Mouse (Mus musculus) limb, embryonic 14.5 days (tissue): ENCODE measurements around the gene M1ap. TPM values are rescaled to one million over a fixed set of nuclear protein-coding genes. Genes with fewer than 3 reads are reported as not detected.

Source experiments
- ATAC-seq: fragments of 200-750 bp; cut with Nextera tagmentation; 2 replicates; pipeline ENCODE4 v1.8.0; 2017; ENCODE audit warnings: low read depth, moderate number of reproducible peaks, moderate TSS enrichment; ENCODE audit not compliant: low FRiP score
- DNase-seq: peaks from one replicate; pipeline ENCODE4 v3.0.0-alpha.2; 2015; ENCODE audit warnings: low spot score
- H3K27ac ChIP-seq: fragments of 300-500 bp; sonication (generic); replicated peaks from 2 replicates; pipeline ENCODE4 v1.5.1; 2014; ENCODE audit warnings: low read depth, mild to moderate bottlenecking, low read length, moderate library complexity, mixed read lengths
- H3K27me3 ChIP-seq: fragments of 300-500 bp; sonication (generic); 2 replicates; pipeline ENCODE4 v1.6.1; 2014; ENCODE audit warnings: low read length, mixed read lengths; ENCODE audit not compliant: control insufficient read depth, insufficient read depth
- H3K36me3 ChIP-seq: fragments of 300-500 bp; sonication (generic); 2 replicates; pipeline ENCODE4 v1.6.1; 2014; ENCODE audit warnings: mild to moderate bottlenecking, low read length, moderate library complexity, mixed read lengths; ENCODE audit not compliant: control insufficient read depth, insufficient read depth
- H3K4me1 ChIP-seq: fragments of 300-500 bp; sonication (generic); 2 replicates; pipeline ENCODE4 v1.6.1; 2014; ENCODE audit warnings: antibody characterized with exemption, low read length, mixed read lengths; ENCODE audit not compliant: control insufficient read depth, insufficient read depth
- H3K4me2 ChIP-seq: fragments of 300-500 bp; sonication (generic); replicated peaks from 2 replicates; pipeline ENCODE4 v1.6.1; 2014; ENCODE audit warnings: low read depth, mild to moderate bottlenecking, low read length, moderate library complexity; ENCODE audit not compliant: severe bottlenecking
- H3K4me3 ChIP-seq: fragments of 300-500 bp; sonication (generic); replicated peaks from 2 replicates; pipeline ENCODE4 v1.5.1; 2014; ENCODE audit warnings: low read length
- H3K9ac ChIP-seq: fragments of 300-500 bp; sonication (generic); 2 replicates; pipeline ENCODE4 v1.6.1; 2014; ENCODE audit warnings: mild to moderate bottlenecking, low read depth, low read length, moderate library complexity; ENCODE audit not compliant: severe bottlenecking
- H3K9me3 ChIP-seq: fragments of 300-500 bp; sonication (generic); 2 replicates; pipeline ENCODE4 v1.6.1; 2016; ENCODE audit warnings: low read length; ENCODE audit not compliant: control insufficient read depth
- POLR2A ChIP-seq: fragments of 200-500 bp; IDR thresholded peaks from 2 replicates; pipeline ENCODE4 v1.8.0; 2012; ENCODE audit warnings: inconsistent platforms, mild to moderate bottlenecking, moderate library complexity, borderline replicate concordance; ENCODE audit not compliant: insufficient read depth, insufficient read length; ENCODE audit errors: extremely low read depth
- WGBS: fragments of 180-500 bp; shearing (Covaris S2); extraction: QIAGEN DNeasy Blood & Tissue Kit; methylation state at CpG from one replicate; pipeline ENCODE4 v1.1.7; 2014; 5-methylcytosine and 5-hydroxymethylcytosine counted together
- polyA plus RNA-seq, 2 experiments: library from polyadenylated mRNA; depleted of rRNA in 1 of 2; stranded (reverse) in 1 of 2; unstranded in 1 of 2; fragments of >200 nt; fragmentation: Nextera tagmentation in 1 of 2; extraction: Ambion mirVana in 1 of 2; gene quantifications; 2 replicates each; pipeline versions ENCODE4 v1.2.1 to v1.2.3; 2012 to 2014

Gene M1ap
- polyA plus RNA-seq, 2 experiments: 0.67 to 0.70 TPM

GRCm38 (mm10) chr6:82961664-82962063, 15.0 kb downstream of the M1ap start:
- ATAC-seq: no peak
- no peak overlapping the region for H3K4me2 ChIP-seq
- no peak overlapping the region for H3K4me3 ChIP-seq
- peaks cover under 1% of the 10 kb centered on the region for H3K4me1 ChIP-seq
- TF ChIP-seq POLR2A: no peak
- no peaks in the 10 kb centered on the region for H3K9me3 ChIP-seq
- no peak overlapping the region for H3K9ac ChIP-seq
- no peaks in the 10 kb centered on the region for H3K27me3 ChIP-seq
- no peak overlapping the region for H3K27ac ChIP-seq
- no peak for DNase-seq
- H3K36me3 ChIP-seq: no peaks in the 10 kb centered on the region
- 67% methylated on average over 1 of the region's 1 CpGs for WGBS

DNA sequence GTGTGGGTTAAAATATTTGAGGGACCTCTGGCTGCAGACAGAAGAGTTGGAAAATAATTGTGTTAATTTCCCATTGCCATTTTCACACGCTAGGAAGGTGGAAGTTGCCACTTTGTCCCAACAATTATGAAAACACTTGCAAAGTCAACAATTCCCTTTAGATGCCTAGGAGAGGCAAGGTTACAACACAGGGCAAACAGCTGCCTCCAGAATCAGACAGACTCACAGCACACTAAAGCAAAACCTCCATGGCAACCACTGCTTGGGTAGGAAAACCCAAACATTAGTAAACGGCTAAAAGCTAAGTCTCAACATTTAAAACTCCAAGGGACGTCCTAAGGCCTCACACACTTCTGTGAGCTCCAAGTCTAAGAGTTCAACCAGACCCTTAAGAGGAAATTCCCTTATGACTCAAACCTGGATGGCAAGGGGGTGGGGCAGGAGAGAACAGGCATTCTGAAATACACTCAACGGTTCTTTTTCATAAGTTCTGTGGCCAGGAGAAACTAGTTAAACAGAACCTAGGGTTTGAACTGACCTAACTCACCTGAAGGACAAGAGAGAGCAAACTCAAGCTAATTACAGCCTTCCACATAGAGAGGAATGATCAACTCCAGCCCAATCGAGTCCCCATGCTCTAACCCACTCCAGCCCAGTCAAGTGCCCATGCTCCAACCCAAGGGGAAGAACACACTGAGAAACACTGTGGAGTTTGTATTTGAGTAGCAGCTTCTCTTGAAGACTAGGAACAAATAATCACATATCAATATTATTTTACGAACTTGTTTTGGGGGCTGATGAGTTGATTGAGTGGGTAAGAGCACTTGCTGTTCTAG, 22.8 kb downstream of the M1ap start:
- no peak overlapping the region for H3K9ac ChIP-seq
- no peaks in the 10 kb centered on the region for H3K36me3 ChIP-seq
- no peak overlapping the region for H3K4me3 ChIP-seq
- no peaks in the 10 kb centered on the region for H3K27me3 ChIP-seq
- no peak overlapping the region for H3K4me2 ChIP-seq
- DNase-seq: no peak
- no peak for ATAC-seq
- no peaks in the 10 kb centered on the region for H3K9me3 ChIP-seq
- no peak for TF ChIP-seq POLR2A
- WGBS: 71% methylated on average over 6 of the region's 6 CpGs
- H3K27ac ChIP-seq: no peak overlapping the region
- no peaks in the 10 kb centered on the region for H3K4me1 ChIP-seq

DNA sequence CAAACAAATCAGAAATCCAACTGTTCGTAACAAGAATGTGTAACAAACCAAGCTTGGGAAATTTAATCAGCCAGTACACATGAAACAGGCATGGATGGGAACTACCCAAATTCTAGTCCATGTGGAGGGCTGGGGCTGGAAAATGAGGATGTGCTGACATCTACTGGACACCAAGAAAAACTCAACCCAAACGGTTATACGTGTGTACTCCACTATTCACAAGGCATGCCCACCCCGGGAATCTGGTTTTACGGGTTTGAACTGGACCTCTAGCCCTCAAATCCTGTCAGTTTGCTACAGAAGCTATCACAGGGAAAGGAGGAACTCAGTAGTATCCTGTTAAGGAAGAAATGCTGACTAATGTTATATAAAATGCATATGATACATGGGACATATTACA, 24.3 kb downstream of the M1ap start:
- TF ChIP-seq POLR2A: no peak
- 8% methylated on average over 5 of the region's 5 CpGs for WGBS
- ATAC-seq: peak; percentile 85
- H3K4me3 ChIP-seq: no peak overlapping the region
- DNase-seq: peak; percentile 73
- H3K9me3 ChIP-seq: no peaks in the 10 kb centered on the region
- no peak overlapping the region for H3K27ac ChIP-seq
- no peaks in the 10 kb centered on the region for H3K27me3 ChIP-seq
- H3K9ac ChIP-seq: no peak overlapping the region
- H3K36me3 ChIP-seq: no peaks in the 10 kb centered on the region
- no peaks in the 10 kb centered on the region for H3K4me1 ChIP-seq
- H3K4me2 ChIP-seq: no peak overlapping the region

- Histone ChIP-seq H3K4me1 (peaks cover 7% of the 10 kb centered on the region; the same call in 1 of the 2 replicates), H3K36me3 (no peaks in the 10 kb centered on the region), H3K4me3 (no peak overlapping the region), H3K27me3 (no peaks in the 10 kb centered on the region), H3K4me2 (peak overlapping the region; percentile 16; the same call in 1 of the 2 replicates), H3K9ac (no peak overlapping the region), H3K27ac (no peak overlapping the region), H3K9me3 (no peaks in the 10 kb centered on the region)
- 8% methylated on average over 9 of the region's 9 CpGs for WGBS
- peak; percentile 60 for DNase-seq
- TF ChIP-seq POLR2A: no peak
- peak; percentile 41; the same call in 1 of the 2 replicates for ATAC-seq
Observed at GRCm38 (mm10) chr6:82987411-82987971, 40.8 kb downstream of the M1ap start.

DNA sequence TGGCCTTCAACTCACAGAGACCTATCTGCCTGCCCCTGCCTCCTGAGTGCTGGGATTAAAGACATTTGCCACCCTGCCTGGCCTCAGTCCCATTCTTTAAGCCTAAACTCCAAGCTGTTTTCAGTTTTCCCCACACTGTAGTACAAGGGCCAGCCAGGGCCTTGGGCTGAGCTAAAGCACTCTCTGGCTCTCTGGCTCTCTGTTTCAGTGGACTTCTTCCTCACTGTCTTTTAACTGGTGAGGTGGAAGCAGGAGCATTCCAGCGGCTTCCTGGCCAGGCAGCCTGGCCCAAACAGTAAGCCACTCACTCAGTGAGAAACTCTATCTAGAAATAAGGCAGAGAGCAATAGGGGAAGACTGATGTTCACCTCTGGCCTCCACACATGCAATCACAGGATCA, 47.0 kb downstream of the M1ap start:
- Histone ChIP-seq H3K27me3 (no peaks in the 10 kb centered on the region), H3K9ac (no peak overlapping the region), H3K9me3 (no peaks in the 10 kb centered on the region; the same call in 1 of the 2 replicates), H3K4me3 (no peak overlapping the region), H3K36me3 (no peaks in the 10 kb centered on the region), H3K27ac (no peak overlapping the region), H3K4me2 (no peak overlapping the region), H3K4me1 (0 out of 2 replicates have a peak, but pooled peaks cover 3% of the 10 kb centered on the region)
- WGBS: 46% methylated on average over 1 of the region's 1 CpGs
- no peak for DNase-seq
- TF ChIP-seq POLR2A: no peak
- ATAC-seq: no peak
